Mouse (Mus musculus) retina, adult 2 months (tissue): ENCODE results near the gene Tsen54.

Experiments used
- DNase-seq: peaks from one replicate; pipeline ENCODE4 v3.0.0-alpha.2; 2012; ENCODE audit warnings: low read depth, low spot score

Tsen54 gene

GRCm38 (mm10) chr11:115814605-115815450 lies at the start of gene Tsen54:
Gene Tsen54 (plus strand): TSS chr11:115814724.
- DNase-seq: peak; percentile 67

GRCm38 (mm10) chr11:115765103-115765606 lies 49.4 kb upstream of the Tsen54 start, which contains the start of gene Tmem94:
Gene Tmem94 (plus strand): TSS chr11:115765433.
- DNase-seq: peak; percentile 99

GRCm38 (mm10) chr11:115765607-115766141 lies 48.9 kb upstream of the Tsen54 start:
- no peak for DNase-seq

- DNase-seq: no peak
Measured at GRCm38 (mm10) chr11:115766356-115766943, 48.1 kb upstream of the Tsen54 start.

GRCm38 (mm10) chr11:115766981-115767380 lies 47.5 kb upstream of the Tsen54 start:
- DNase-seq: no peak

- DNase-seq: no peak
Measured at GRCm38 (mm10) chr11:115768896-115769295, 45.6 kb upstream of the Tsen54 start.

GRCm38 (mm10) chr11:115774653-115775052 lies 39.9 kb upstream of the Tsen54 start:
- no peak for DNase-seq

- DNase-seq: no peak
Measured at GRCm38 (mm10) chr11:115775821-115776665, 38.5 kb upstream of the Tsen54 start.

GRCm38 (mm10) chr11:115776954-115777353 lies 37.6 kb upstream of the Tsen54 start:
- DNase-seq: no peak

GRCm38 (mm10) chr11:115777487-115778335 lies 36.8 kb upstream of the Tsen54 start:
- DNase-seq: no peak

GRCm38 (mm10) chr11:115779038-115779571 lies 35.4 kb upstream of the Tsen54 start:
- no peak for DNase-seq

- DNase-seq: no peak
Measured at GRCm38 (mm10) chr11:115780141-115781070, 34.1 kb upstream of the Tsen54 start.

GRCm38 (mm10) chr11:115786473-115786872 lies 28.1 kb upstream of the Tsen54 start:
- DNase-seq: no peak

- DNase-seq: no peak
Measured at GRCm38 (mm10) chr11:115789787-115790186, 24.7 kb upstream of the Tsen54 start.

GRCm38 (mm10) chr11:115791919-115792318 lies 22.6 kb upstream of the Tsen54 start:
- DNase-seq: no peak

GRCm38 (mm10) chr11:115792353-115792752 lies 22.2 kb upstream of the Tsen54 start:
- no peak for DNase-seq

GRCm38 (mm10) chr11:115796898-115797297 lies 17.6 kb upstream of the Tsen54 start:
- no peak for DNase-seq

GRCm38 (mm10) chr11:115797665-115798064 lies 16.9 kb upstream of the Tsen54 start:
- DNase-seq: no peak

GRCm38 (mm10) chr11:115800981-115801380 lies 13.5 kb upstream of the Tsen54 start:
- DNase-seq: no peak
